Mouse (Mus musculus) E14TG2a.4 (cell line): ENCODE measurements around the gene Nrm.

Source experiments
- CTCF ChIP-seq: conservative IDR thresholded peaks from 2 replicates; pipeline ENCODE4 v1.5.1; 2014; ENCODE audit warnings: low read length
- POU5F1 ChIP-seq: IDR thresholded peaks from 2 replicates; pipeline ENCODE4 v1.6.1; 2014; ENCODE audit warnings: low read length, borderline replicate concordance

DNA sequence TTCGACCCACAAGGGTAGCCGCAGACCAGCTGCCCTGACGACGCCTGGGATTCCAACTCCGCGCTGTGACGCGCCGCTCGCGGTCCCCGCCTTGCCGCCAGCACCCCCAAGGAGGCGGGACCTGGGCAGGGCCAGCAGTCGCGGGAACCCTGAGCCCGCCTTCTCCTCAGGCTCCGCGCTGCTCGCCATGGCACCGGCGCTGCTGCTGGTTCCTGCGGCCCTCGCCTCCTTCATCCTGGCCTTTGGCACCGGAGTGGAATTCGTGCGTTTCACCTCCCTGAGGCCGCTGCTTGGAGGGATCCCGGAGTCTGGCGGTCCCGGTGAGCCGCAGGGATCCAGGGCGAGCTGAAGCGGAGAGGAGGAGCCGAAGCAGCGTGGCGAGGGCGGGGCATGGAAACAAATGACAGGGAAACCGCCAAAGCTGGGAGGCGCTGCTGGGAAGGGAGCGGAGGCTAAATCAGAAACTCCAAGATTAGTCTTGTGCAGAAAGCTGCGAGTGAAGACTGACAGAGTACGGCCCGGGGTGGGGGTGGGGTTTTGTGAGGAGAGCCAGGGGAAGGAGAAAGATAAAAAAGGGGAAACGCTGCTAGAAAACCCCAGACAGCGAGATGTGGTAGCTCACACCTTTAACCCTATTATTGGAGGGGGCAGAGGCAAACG, at the start of gene Nrm:
- TF ChIP-seq CTCF (no peak), POU5F1 (no peak)
